ENCODE assay signal across 34 mouse cellular contexts in genomic region chr1:74321396-74321795, GRCm38 (mm10). TPM values are rescaled to one million over a fixed set of nuclear protein-coding genes. Genes with fewer than 3 reads are reported as not detected.
DNase-seq lines count a peak whose midpoint lies in the region; ATAC-seq and TF ChIP-seq lines count a peak whose summit lies in the region.
"Had no signal": no experiment of that assay in that cellular context is flagged by ENCODE, and none has a peak within 500 bp of the region (broad histone marks: within the 10 kb centered on the region; RNA-seq: fewer than 3 reads in every experiment).

No protein-coding gene starts in this region.

- H3K27ac ChIP-seq in heart, embryonic 13.5 days (replicated peaks): peak overlapping the region; percentile 75
- no peak overlapping the region for H3K27ac ChIP-seq in intestine, embryonic 15.5 days
- no peak overlapping the region for H3K27ac ChIP-seq in intestine, postnatal 0 days (ENCODE audit: low read depth, low read length)
- 0 out of 2 replicates have a peak overlapping the region, but pooled peaks have one; percentile 22 for H3K27ac ChIP-seq in stomach, embryonic 15.5 days
- peak overlapping the region; percentile 2; the same call in 1 of the 2 replicates for H3K27ac ChIP-seq in stomach, embryonic 16.5 days (ENCODE audit: low read length)
- H3K27ac ChIP-seq: forebrain, embryonic 13.5 days; hindbrain, embryonic 10.5 days; hindbrain, embryonic 15.5 days; layer of hippocampus, adult 2 months; left cerebral cortex, adult 2 months; limb, embryonic 12.5 days; liver, embryonic 15.5 days; midbrain, embryonic 12.5 days; neural tube, embryonic 12.5 days had no signal

- H3K4me3 ChIP-seq in heart, embryonic 13.5 days: no peak overlapping the region
- H3K4me3 ChIP-seq in intestine, embryonic 15.5 days (replicated peaks): no peak overlapping the region
- H3K4me3 ChIP-seq in intestine, postnatal 0 days (ENCODE audit: low read depth, low read length): no peak overlapping the region
- no peak overlapping the region for H3K4me3 ChIP-seq in stomach, embryonic 15.5 days (replicated peaks)
- H3K4me3 ChIP-seq in stomach, embryonic 16.5 days (replicated peaks; ENCODE audit: low read length): no peak overlapping the region
- H3K4me3 ChIP-seq: forebrain, embryonic 13.5 days; hindbrain, embryonic 10.5 days; hindbrain, embryonic 15.5 days; layer of hippocampus, adult 2 months; left cerebral cortex, adult 2 months; limb, embryonic 12.5 days; liver, embryonic 15.5 days; megakaryocyte, embryonic 14.5 days; midbrain, embryonic 12.5 days; myocyte; neural tube, embryonic 12.5 days had no signal

- H3K4me1 ChIP-seq in heart, embryonic 13.5 days: peaks cover 25% of the 10 kb centered on the region
- H3K4me1 ChIP-seq in intestine, embryonic 15.5 days (replicated peaks): no peaks in the 10 kb centered on the region
- no peaks in the 10 kb centered on the region for H3K4me1 ChIP-seq in intestine, postnatal 0 days (replicated peaks; ENCODE audit: control insufficient read depth, insufficient read depth, low read length)
- H3K4me1 ChIP-seq in stomach, embryonic 15.5 days: no peaks in the 10 kb centered on the region
- H3K4me1 ChIP-seq in stomach, embryonic 16.5 days (ENCODE audit: control insufficient read depth, insufficient read depth, low read length): no peaks in the 10 kb centered on the region
- H3K4me1 ChIP-seq: forebrain, embryonic 13.5 days; hindbrain, embryonic 15.5 days; liver, embryonic 15.5 days had no signal

- H3K9ac ChIP-seq in heart, embryonic 13.5 days: no peak overlapping the region
- H3K9ac ChIP-seq in intestine, embryonic 15.5 days: no peak overlapping the region
- H3K9ac ChIP-seq in intestine, postnatal 0 days (ENCODE audit: low read depth, low read length): no peak overlapping the region
- no peak overlapping the region for H3K9ac ChIP-seq in stomach, embryonic 15.5 days
- H3K9ac ChIP-seq in stomach, embryonic 16.5 days (ENCODE audit: low read length): no peak overlapping the region
- H3K9ac ChIP-seq: forebrain, embryonic 13.5 days; hindbrain, embryonic 15.5 days; limb, embryonic 12.5 days; liver, embryonic 15.5 days; midbrain, embryonic 12.5 days; neural tube, embryonic 12.5 days had no signal

- DNase-seq in heart, adult 18-20 months: no peak
- DNase-seq: adrenal gland, postnatal 25 days; B cell, adult 2 months; cerebellum, adult 11-12 months; cerebellum, postnatal 10 days; gastrocnemius, postnatal 10 days; kidney, adult 2 months; kidney, postnatal 36 days; right cerebral cortex, adult 18-20 months; spleen, adult 18-20 months; thymus, postnatal 4 days had no signal

- ATAC-seq in heart, embryonic 13.5 days (ENCODE audit: extremely low read depth, insufficient number of reproducible peaks, low FRiP score, low TSS enrichment): no peak
- ATAC-seq in intestine, embryonic 15.5 days: 0 out of 2 replicates have a peak, but pooled peaks have one; percentile 28
- no peak for ATAC-seq in intestine, postnatal 0 days
- peak; percentile 67; the same call in 1 of the 2 replicates for ATAC-seq in stomach, embryonic 15.5 days (ENCODE audit: insufficient read depth, low FRiP score, low read depth)
- ATAC-seq in stomach, embryonic 16.5 days (ENCODE audit: insufficient read depth, low FRiP score): peak; percentile 79; the same call in 1 of the 2 replicates
- ATAC-seq: forebrain, embryonic 13.5 days; inflammation-experienced regulatory T-cells, adult 6 months had no signal

- no peaks in the 10 kb centered on the region for H3K27me3 ChIP-seq in heart, embryonic 13.5 days (replicated peaks)
- H3K27me3 ChIP-seq in intestine, embryonic 15.5 days (replicated peaks): no peaks in the 10 kb centered on the region
- H3K27me3 ChIP-seq in intestine, postnatal 0 days (replicated peaks; ENCODE audit: control insufficient read depth, insufficient read depth, low read length): no peaks in the 10 kb centered on the region
- H3K27me3 ChIP-seq in stomach, embryonic 15.5 days (replicated peaks): no peaks in the 10 kb centered on the region
- H3K27me3 ChIP-seq in stomach, embryonic 16.5 days (ENCODE audit: control insufficient read depth, insufficient read depth, low read length): no peaks in the 10 kb centered on the region
- H3K27me3 ChIP-seq: forebrain, embryonic 13.5 days; hindbrain, embryonic 15.5 days; limb, embryonic 12.5 days; liver, embryonic 15.5 days; midbrain, embryonic 12.5 days; neural tube, embryonic 12.5 days had no signal

- H3K36me3 ChIP-seq in heart, embryonic 13.5 days: no peaks in the 10 kb centered on the region
- H3K36me3 ChIP-seq in intestine, embryonic 15.5 days: no peaks in the 10 kb centered on the region
- H3K36me3 ChIP-seq in intestine, postnatal 0 days (ENCODE audit: control insufficient read depth, insufficient read depth): no peaks in the 10 kb centered on the region
- no peaks in the 10 kb centered on the region for H3K36me3 ChIP-seq in stomach, embryonic 15.5 days
- H3K36me3 ChIP-seq in stomach, embryonic 16.5 days (ENCODE audit: control insufficient read depth, insufficient read depth, low read length): no peaks in the 10 kb centered on the region
- H3K36me3 ChIP-seq: hindbrain, embryonic 10.5 days; hindbrain, embryonic 15.5 days; limb, embryonic 12.5 days; liver, embryonic 15.5 days; neural tube, embryonic 12.5 days had no signal

- H3K9me3 ChIP-seq in heart, embryonic 13.5 days: no peaks in the 10 kb centered on the region
- no peaks in the 10 kb centered on the region for H3K9me3 ChIP-seq in intestine, embryonic 15.5 days
- no peaks in the 10 kb centered on the region for H3K9me3 ChIP-seq in intestine, postnatal 0 days (ENCODE audit: control insufficient read depth)
- no peaks in the 10 kb centered on the region for H3K9me3 ChIP-seq in stomach, embryonic 15.5 days
- no peaks in the 10 kb centered on the region for H3K9me3 ChIP-seq in stomach, embryonic 16.5 days (replicated peaks; ENCODE audit: control insufficient read depth, low read length)
- H3K9me3 ChIP-seq: forebrain, embryonic 13.5 days; hindbrain, embryonic 10.5 days; hindbrain, embryonic 15.5 days; limb, embryonic 12.5 days; liver, embryonic 15.5 days; midbrain, embryonic 12.5 days; neural tube, embryonic 12.5 days had no signal

- no peak for TF ChIP-seq CTCF in intestine, postnatal 0 days (IDR thresholded peaks at IDR 0.05; ENCODE audit: low read depth)

- WGBS in heart, embryonic 13.5 days: 36% methylated on average over 3 of the region's 3 CpGs
- WGBS in intestine, embryonic 15.5 days: 41% methylated on average over 3 of the region's 3 CpGs
- 54% methylated on average over 3 of the region's 3 CpGs for whole genome bisulfite sequencing in intestine, postnatal 0 days
- WGBS in stomach, embryonic 15.5 days: 46% methylated on average over 3 of the region's 3 CpGs
- WGBS in stomach, embryonic 16.5 days: 40% methylated on average over 3 of the region's 3 CpGs

- H3K4me2 ChIP-seq in heart, embryonic 13.5 days: peak overlapping the region; percentile 15; the same call in 1 of the 2 replicates
- H3K4me2 ChIP-seq in intestine, embryonic 15.5 days (replicated peaks): no peak overlapping the region
- H3K4me2 ChIP-seq in intestine, postnatal 0 days (replicated peaks; ENCODE audit: low read depth): no peak overlapping the region
- no peak overlapping the region for H3K4me2 ChIP-seq in stomach, embryonic 15.5 days
- no peak overlapping the region for H3K4me2 ChIP-seq in stomach, embryonic 16.5 days (ENCODE audit: low read depth, low read length)
- H3K4me2 ChIP-seq: forebrain, embryonic 13.5 days; hindbrain, embryonic 15.5 days; limb, embryonic 12.5 days; liver, embryonic 15.5 days; midbrain, embryonic 12.5 days; neural tube, embryonic 12.5 days had no signal

RNA-seq across cellular contexts. Expression of gene Tmbim1, which starts 16.0 kb away (rescaled TPM):
- polyA plus RNA-seq in heart, embryonic 13.5 days (2015; fragmentation: Nextera tagmentation; extraction: Ambion mirVana): 42.0 and 42.7 TPM in 2 replicates
- total RNA-seq in heart, adult 18-20 months (2021): 10 to 100 TPM; 40.2 to 46.3 TPM
- 54.9 and 64.3 TPM in 2 replicates for polyA plus RNA-seq in intestine, embryonic 15.5 days (2015; fragmentation: Nextera tagmentation; extraction: Ambion mirVana)
- polyA plus RNA-seq in intestine, postnatal 0 days (2015; fragmentation: Nextera tagmentation; extraction: Ambion mirVana): 47.4 and 49.1 TPM in 2 replicates
- polyA plus RNA-seq in stomach, embryonic 15.5 days (2015; fragmentation: Nextera tagmentation; extraction: Ambion mirVana): 68.3 and 73.4 TPM in 2 replicates
- 105 and 150 TPM in 2 replicates for polyA plus RNA-seq in stomach, embryonic 16.5 days (2015; fragmentation: Nextera tagmentation; extraction: Ambion mirVana)

RNA-seq across cellular contexts. Expression of gene Pnkd, which starts 36.7 kb away (rescaled TPM):
- polyA plus RNA-seq in heart, embryonic 13.5 days (2015; fragmentation: Nextera tagmentation; extraction: Ambion mirVana): 227 and 252 TPM in 2 replicates
- total RNA-seq in heart, adult 18-20 months (2021): 100 to 1,000 TPM; 138 to 151 TPM
- polyA plus RNA-seq in intestine, embryonic 15.5 days (2015; fragmentation: Nextera tagmentation; extraction: Ambion mirVana): 120 and 127 TPM in 2 replicates
- polyA plus RNA-seq in intestine, postnatal 0 days (2015; fragmentation: Nextera tagmentation; extraction: Ambion mirVana): 103 and 107 TPM in 2 replicates
- polyA plus RNA-seq in stomach, embryonic 15.5 days (2015; fragmentation: Nextera tagmentation; extraction: Ambion mirVana): 117 and 124 TPM in 2 replicates
- polyA plus RNA-seq in stomach, embryonic 16.5 days (2015; fragmentation: Nextera tagmentation; extraction: Ambion mirVana): 108 and 119 TPM in 2 replicates

RNA-seq across cellular contexts. Expression of gene Aamp, which starts 36.9 kb away (rescaled TPM):
- polyA plus RNA-seq in heart, embryonic 13.5 days (2015; fragmentation: Nextera tagmentation; extraction: Ambion mirVana): 164 and 188 TPM in 2 replicates
- 100 to 1,000 TPM in 1 of 2 experiments, 10 to 100 TPM in 1; 99.8 to 102 TPM for total RNA-seq in heart, adult 18-20 months (2021)
- 225 and 244 TPM in 2 replicates for polyA plus RNA-seq in intestine, embryonic 15.5 days (2015; fragmentation: Nextera tagmentation; extraction: Ambion mirVana)
- polyA plus RNA-seq in intestine, postnatal 0 days (2015; fragmentation: Nextera tagmentation; extraction: Ambion mirVana): 130 and 136 TPM in 2 replicates
- polyA plus RNA-seq in stomach, embryonic 15.5 days (2015; fragmentation: Nextera tagmentation; extraction: Ambion mirVana): 229 and 235 TPM in 2 replicates
- 227 and 252 TPM in 2 replicates for polyA plus RNA-seq in stomach, embryonic 16.5 days (2015; fragmentation: Nextera tagmentation; extraction: Ambion mirVana)

RNA-seq across cellular contexts. Expression of gene Catip, which starts 40.5 kb away (rescaled TPM):
- 0.33 and 0.38 TPM in 2 replicates for polyA plus RNA-seq in heart, embryonic 13.5 days (2015; fragmentation: Nextera tagmentation; extraction: Ambion mirVana)
- total RNA-seq in heart, adult 18-20 months (2021): under 1 TPM in 1 of 2 experiments, not detected in 1; 0.44 TPM
- 0.39 and 0.53 TPM in 2 replicates for polyA plus RNA-seq in intestine, embryonic 15.5 days (2015; fragmentation: Nextera tagmentation; extraction: Ambion mirVana)
- 0.25 and 0.33 TPM in 2 replicates for polyA plus RNA-seq in intestine, postnatal 0 days (2015; fragmentation: Nextera tagmentation; extraction: Ambion mirVana)
- polyA plus RNA-seq in stomach, embryonic 15.5 days (2015; fragmentation: Nextera tagmentation; extraction: Ambion mirVana): 0.53 and 0.55 TPM in 2 replicates
- polyA plus RNA-seq in stomach, embryonic 16.5 days (2015; fragmentation: Nextera tagmentation; extraction: Ambion mirVana): 0.66 and 0.77 TPM in 2 replicates
- polyA plus RNA-seq: inflammation-experienced regulatory T-cells, adult 6 months; liver, embryonic 15.5 days had no signal

RNA-seq across cellular contexts. Expression of gene Gpbar1, which starts 43.0 kb away (rescaled TPM):
- 0.36 and 0.64 TPM in 2 replicates for polyA plus RNA-seq in heart, embryonic 13.5 days (2015; fragmentation: Nextera tagmentation; extraction: Ambion mirVana)
- total RNA-seq in heart, adult 18-20 months (2021): not detected
- polyA plus RNA-seq in intestine, embryonic 15.5 days (2015; fragmentation: Nextera tagmentation; extraction: Ambion mirVana): 3.1 and 3.3 TPM in 2 replicates
- 0.78 and 0.93 TPM in 2 replicates for polyA plus RNA-seq in intestine, postnatal 0 days (2015; fragmentation: Nextera tagmentation; extraction: Ambion mirVana)
- polyA plus RNA-seq in stomach, embryonic 15.5 days (2015; fragmentation: Nextera tagmentation; extraction: Ambion mirVana): 1.1 and 1.3 TPM in 2 replicates
- polyA plus RNA-seq in stomach, embryonic 16.5 days (2015; fragmentation: Nextera tagmentation; extraction: Ambion mirVana): 1.0 and 1.2 TPM in 2 replicates
- total RNA-seq: adrenal gland, adult 18-20 months; adrenal gland, postnatal 25 days; layer of hippocampus, adult 2 months; layer of hippocampus, postnatal 14 days; left cerebral cortex, adult 2 months; left cerebral cortex, postnatal 25 days; liver, adult 2 months; midbrain, postnatal 0 days had no signal
- polyA plus RNA-seq: cortical plate, adult 2 months; forebrain, embryonic 13.5 days; hindbrain, embryonic 15.5 days; midbrain, embryonic 12.5 days; midbrain, postnatal 0 days; neural tube, embryonic 12.5 days had no signal

Comparison
In these comparisons a context has a peak if more than half of its experiments do, and no peak if none do; other contexts are left out.
1. ATAC-seq: peak in intestine, embryonic 15.5 days (single experiment), stomach, embryonic 15.5 days (single experiment) and stomach, embryonic 16.5 days (single experiment); none in heart, embryonic 13.5 days (single experiment) and intestine, postnatal 0 days (single experiment).
2. H3K27ac ChIP-seq: peak in heart, embryonic 13.5 days (single experiment), stomach, embryonic 15.5 days (single experiment) and stomach, embryonic 16.5 days (single experiment); none in intestine, embryonic 15.5 days (single experiment) and intestine, postnatal 0 days (single experiment).